Mouse (Mus musculus) limb, embryonic 12.5 days (tissue): ENCODE data around the gene Fam216a. TPM values are rescaled to one million over a fixed set of nuclear protein-coding genes. Genes with fewer than 3 reads are reported as not detected.

ENCODE experiments used
- ATAC-seq: fragments of 200-750 bp; cut with Nextera tagmentation; 2 replicates; pipeline ENCODE4 v1.8.0; 2017; ENCODE audit warnings: low read depth, moderate TSS enrichment; ENCODE audit not compliant: insufficient number of reproducible peaks, insufficient read depth, low FRiP score, low TSS enrichment
- H3K27ac ChIP-seq: fragments of 300-500 bp; sonication (generic); 2 replicates; pipeline ENCODE4 v1.5.1; 2016; ENCODE audit warnings: mild to moderate bottlenecking, moderate library complexity
- H3K27me3 ChIP-seq: fragments of 300-500 bp; sonication (generic); 2 replicates; pipeline ENCODE4 v1.6.1; 2016; ENCODE audit warnings: mild to moderate bottlenecking, moderate library complexity
- H3K36me3 ChIP-seq: fragments of 300-500 bp; sonication (generic); 2 replicates; pipeline ENCODE4 v1.6.1; 2016; ENCODE audit warnings: mild to moderate bottlenecking, moderate library complexity
- H3K4me1 ChIP-seq: fragments of 300-500 bp; sonication (generic); replicated peaks from 2 replicates; pipeline ENCODE4 v1.6.1; 2016
- H3K4me2 ChIP-seq: fragments of 300-500 bp; sonication (generic); 2 replicates; pipeline ENCODE4 v1.6.1; 2016; ENCODE audit warnings: mild to moderate bottlenecking, moderate library complexity
- H3K4me3 ChIP-seq: fragments of 300-500 bp; sonication (generic); replicated peaks from 2 replicates; pipeline ENCODE4 v1.5.1; 2016; ENCODE audit warnings: mild to moderate bottlenecking
- H3K9ac ChIP-seq: fragments of 300-500 bp; sonication (generic); replicated peaks from 2 replicates; pipeline ENCODE4 v1.6.1; 2016; ENCODE audit warnings: mild to moderate bottlenecking, moderate library complexity
- H3K9me3 ChIP-seq: fragments of 300-500 bp; sonication (generic); 2 replicates; pipeline ENCODE4 v1.6.1; 2016; ENCODE audit warnings: mild to moderate bottlenecking, moderate library complexity
- WGBS: fragments of 180-500 bp; shearing (Covaris S2); methylation state at CpG from one replicate; pipeline ENCODE4 v1.1.7; 2016; 5-methylcytosine and 5-hydroxymethylcytosine counted together
- polyA plus RNA-seq: library from polyadenylated mRNA; unstranded; fragments of >200 nt; fragmentation: Nextera tagmentation; extraction: Ambion mirVana; gene quantifications from 2 replicates; pipeline ENCODE4 v1.2.1, GENCODE M21; 2016

Gene Fam216a
- polyA plus RNA-seq, 1 experiment from 2014 or later = 95.0 TPM

DNA sequence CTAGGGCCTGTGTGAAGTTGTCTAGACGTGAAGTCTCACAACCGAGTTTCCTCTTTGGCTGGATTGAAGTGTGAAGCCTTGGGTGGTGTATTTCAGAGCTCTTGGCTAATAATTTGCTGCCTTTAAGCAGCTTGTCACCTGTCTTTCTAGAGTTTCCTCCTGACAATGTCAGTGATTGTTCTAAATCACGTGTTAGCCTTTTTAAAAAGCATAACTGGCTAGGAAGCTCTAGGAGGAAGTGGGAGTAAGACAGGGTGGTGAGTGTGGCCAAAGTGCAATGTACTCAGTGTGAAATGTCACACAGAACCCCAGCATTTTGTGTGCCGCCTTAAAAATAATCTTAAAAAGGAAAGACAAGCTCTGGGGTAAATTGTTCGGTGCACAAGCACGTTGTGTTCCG, 28.4 kb downstream of the Fam216a start:
- Histone ChIP-seq H3K4me2 (no peak overlapping the region), H3K4me3 (no peak overlapping the region), H3K9me3 (0 out of 2 replicates have a peak, but pooled peaks cover 3% of the 10 kb centered on the region), H3K27me3 (peaks cover 8% of the 10 kb centered on the region), H3K36me3 (no peaks in the 10 kb centered on the region), H3K9ac (no peak overlapping the region), H3K4me1 (no peaks in the 10 kb centered on the region), H3K27ac (no peak overlapping the region)
- ATAC-seq = no peak
- 56% methylated on average over 7 of the region's 7 CpGs for WGBS

DNA sequence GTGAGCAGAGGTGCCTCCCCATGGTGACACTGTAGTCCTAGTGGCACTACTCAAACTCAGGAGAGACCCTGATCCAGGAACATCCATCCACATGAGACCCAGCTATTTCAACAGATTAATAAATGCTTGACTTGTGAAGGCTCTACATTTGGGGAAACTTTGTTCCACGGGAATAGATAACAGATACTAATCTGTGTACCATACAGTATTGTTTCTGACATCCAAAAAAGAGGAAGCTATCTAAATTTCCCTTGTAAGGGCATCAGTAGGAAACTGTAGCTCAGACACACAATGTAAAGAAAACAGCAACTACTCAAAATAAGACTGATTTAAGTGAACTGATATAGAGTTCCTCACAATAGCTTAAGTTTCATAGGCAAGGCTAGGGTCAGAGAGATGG, 29.3 kb downstream of the Fam216a start:
- Histone ChIP-seq H3K9ac (no peak overlapping the region), H3K9me3 (0 out of 2 replicates have a peak, but pooled peaks cover 3% of the 10 kb centered on the region), H3K27ac (no peak overlapping the region), H3K4me2 (no peak overlapping the region), H3K4me3 (no peak overlapping the region), H3K36me3 (no peaks in the 10 kb centered on the region), H3K27me3 (peaks cover 8% of the 10 kb centered on the region), H3K4me1 (no peaks in the 10 kb centered on the region)
- 86% methylated on average over 1 of the region's 1 CpGs for WGBS
- no peak for ATAC-seq

DNA sequence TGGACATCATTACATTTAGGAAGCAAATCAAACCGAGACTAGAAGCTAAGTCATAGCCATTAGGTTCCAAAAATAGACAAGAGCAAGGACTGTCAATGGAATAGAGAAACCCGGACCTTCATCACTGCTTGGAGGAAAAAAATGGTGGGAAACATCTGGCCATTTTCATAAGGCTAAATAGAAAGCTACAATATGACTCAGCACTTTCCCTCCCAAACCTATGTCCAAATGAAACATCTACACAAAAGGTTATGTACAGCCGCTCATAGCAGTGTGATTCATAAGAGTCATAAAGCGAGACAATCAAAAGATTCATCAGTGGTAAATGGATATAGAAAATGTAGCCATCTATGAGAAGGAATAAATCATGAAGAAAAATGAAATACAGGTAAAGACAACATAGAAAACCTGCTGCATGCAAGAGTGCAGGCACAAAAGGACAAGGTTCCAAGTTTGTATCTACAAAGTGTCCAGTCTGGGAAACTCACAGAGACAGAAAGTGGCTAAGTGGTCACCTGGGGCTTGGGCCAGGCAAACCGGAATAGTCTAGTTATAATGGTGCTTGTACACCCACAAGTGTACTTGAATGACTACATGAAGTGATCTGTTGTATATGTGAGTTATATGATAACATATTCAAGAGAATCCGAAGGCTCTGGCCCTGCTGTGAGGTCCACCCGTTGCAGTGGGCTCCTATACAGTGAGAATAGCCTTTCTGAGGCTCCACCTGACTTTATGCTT, 35.4 kb downstream of the Fam216a start:
- WGBS = 86% methylated on average over 7 of the region's 7 CpGs
- Histone ChIP-seq H3K9me3 (no peaks in the 10 kb centered on the region), H3K4me3 (no peak overlapping the region), H3K9ac (no peak overlapping the region), H3K4me2 (no peak overlapping the region), H3K27ac (no peak overlapping the region), H3K27me3 (no peaks in the 10 kb centered on the region), H3K4me1 (no peaks in the 10 kb centered on the region), H3K36me3 (no peaks in the 10 kb centered on the region)
- ATAC-seq = no peak

DNA sequence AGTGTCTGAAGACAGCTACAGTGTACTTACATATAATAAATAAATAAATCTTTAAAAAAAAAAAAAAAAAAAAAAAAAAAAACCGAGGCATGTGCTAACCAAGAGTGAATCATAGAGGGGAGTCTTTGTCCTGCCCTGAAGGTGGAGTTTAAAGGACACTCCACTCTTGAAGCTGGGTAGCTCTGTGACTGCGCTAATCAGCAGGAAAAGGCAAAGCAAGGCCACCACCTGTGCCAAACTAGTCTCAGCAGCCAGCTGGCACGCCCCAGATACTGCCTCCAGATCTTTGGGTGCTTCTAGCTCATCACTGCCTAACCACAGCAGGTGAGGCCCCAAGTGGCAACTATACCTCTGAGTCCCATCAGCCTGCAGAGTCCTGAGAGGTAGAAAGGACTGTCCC, 37.5 kb downstream of the Fam216a start:
- 78% methylated on average over 3 of the region's 3 CpGs for WGBS
- ATAC-seq = no peak

DNA sequence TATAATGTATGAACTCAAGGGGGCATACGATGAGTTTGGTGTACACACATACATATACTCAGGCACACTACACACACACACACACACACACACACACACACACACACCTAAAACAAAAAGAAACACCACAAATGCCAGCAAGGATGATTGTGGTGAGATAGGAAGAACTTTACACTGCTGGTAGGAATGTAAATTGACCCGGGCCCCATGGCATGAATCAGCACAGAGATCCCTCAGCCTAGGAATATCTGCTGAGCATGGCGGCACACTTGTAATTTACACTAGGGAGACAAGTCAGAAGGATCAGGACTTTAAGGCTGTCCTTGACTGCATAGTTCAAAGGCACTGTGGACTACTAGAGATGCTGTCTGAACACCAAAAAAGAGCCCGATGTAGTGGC, 41.9 kb downstream of the Fam216a start:
- WGBS = 88% methylated on average over 4 of the region's 4 CpGs
- Histone ChIP-seq H3K27me3 (no peaks in the 10 kb centered on the region), H3K27ac (no peak overlapping the region)

More for the DNA sequence above, 37.5 kb downstream of the Fam216a start:
- H3K36me3 ChIP-seq = no peaks in the 10 kb centered on the region
- no peaks in the 10 kb centered on the region for H3K4me1 ChIP-seq
- no peaks in the 10 kb centered on the region for H3K27me3 ChIP-seq
- H3K9me3 ChIP-seq = no peaks in the 10 kb centered on the region
- H3K4me3 ChIP-seq = no peak overlapping the region
- H3K27ac ChIP-seq = no peak overlapping the region
- H3K4me2 ChIP-seq = no peak overlapping the region
- H3K9ac ChIP-seq = no peak overlapping the region

DNA sequence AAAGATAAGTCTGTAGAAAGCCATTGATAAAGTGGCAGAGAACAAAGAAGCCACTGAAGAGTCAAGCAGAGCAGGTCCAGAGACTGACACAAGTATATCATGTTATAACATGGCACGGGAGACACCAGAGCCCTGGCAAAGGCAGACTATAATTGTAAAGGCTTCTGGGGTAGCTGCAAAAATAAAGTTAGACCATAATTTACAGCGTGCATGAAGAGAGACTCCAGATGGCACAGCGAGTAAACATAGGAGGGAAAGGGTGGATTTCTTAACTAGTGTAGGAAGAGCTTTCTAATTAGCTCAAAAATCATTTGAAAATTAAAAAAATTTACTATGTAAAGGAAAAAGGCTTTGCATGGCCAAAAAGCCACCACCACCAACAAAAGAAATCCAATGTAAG, 44.9 kb downstream of the Fam216a start:
- Histone ChIP-seq H3K4me1 (no peaks in the 10 kb centered on the region), H3K27ac (no peak overlapping the region), H3K9me3 (no peaks in the 10 kb centered on the region), H3K4me2 (no peak overlapping the region), H3K36me3 (peaks cover 34% of the 10 kb centered on the region), H3K4me3 (no peak overlapping the region), H3K27me3 (no peaks in the 10 kb centered on the region), H3K9ac (no peak overlapping the region)
- WGBS = 83% methylated on average over 3 of the region's 3 CpGs
- ATAC-seq = no peak

More for the DNA sequence above, 41.9 kb downstream of the Fam216a start:
- H3K4me2 ChIP-seq = no peak overlapping the region
- no peak for ATAC-seq
- H3K36me3 ChIP-seq = peaks cover 12% of the 10 kb centered on the region
- H3K9me3 ChIP-seq = no peaks in the 10 kb centered on the region
- no peak overlapping the region for H3K9ac ChIP-seq
- H3K4me1 ChIP-seq = no peaks in the 10 kb centered on the region
- no peak overlapping the region for H3K4me3 ChIP-seq

DNA sequence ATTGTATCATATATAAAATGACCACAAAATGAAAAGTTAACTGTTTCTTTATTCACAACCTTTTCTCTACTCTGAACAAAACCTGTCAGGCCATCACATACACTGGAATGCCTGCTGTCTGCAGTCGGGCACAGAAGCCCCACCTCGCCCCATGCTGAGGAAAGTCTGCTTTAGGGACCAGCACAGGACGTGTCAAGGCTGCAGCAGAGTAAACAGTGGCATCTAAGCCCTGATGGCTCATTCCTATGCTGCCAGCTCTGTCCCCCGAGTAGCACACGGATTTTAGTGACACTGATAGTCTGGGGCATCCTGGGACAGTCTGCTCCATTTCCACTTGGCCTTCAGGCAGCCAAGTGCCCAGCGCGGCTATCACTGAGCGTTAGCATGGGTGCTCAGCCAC, 46.7 kb downstream of the Fam216a start:
- no peak overlapping the region for H3K4me3 ChIP-seq
- WGBS = 84% methylated on average over 8 of the region's 8 CpGs
- H3K36me3 ChIP-seq = peaks cover 50% of the 10 kb centered on the region
- no peaks in the 10 kb centered on the region for H3K27me3 ChIP-seq
- H3K9me3 ChIP-seq = no peaks in the 10 kb centered on the region
- H3K4me1 ChIP-seq = no peaks in the 10 kb centered on the region
- H3K27ac ChIP-seq = no peak overlapping the region
- H3K9ac ChIP-seq = no peak overlapping the region
- no peak overlapping the region for H3K4me2 ChIP-seq
- no peak for ATAC-seq

DNA sequence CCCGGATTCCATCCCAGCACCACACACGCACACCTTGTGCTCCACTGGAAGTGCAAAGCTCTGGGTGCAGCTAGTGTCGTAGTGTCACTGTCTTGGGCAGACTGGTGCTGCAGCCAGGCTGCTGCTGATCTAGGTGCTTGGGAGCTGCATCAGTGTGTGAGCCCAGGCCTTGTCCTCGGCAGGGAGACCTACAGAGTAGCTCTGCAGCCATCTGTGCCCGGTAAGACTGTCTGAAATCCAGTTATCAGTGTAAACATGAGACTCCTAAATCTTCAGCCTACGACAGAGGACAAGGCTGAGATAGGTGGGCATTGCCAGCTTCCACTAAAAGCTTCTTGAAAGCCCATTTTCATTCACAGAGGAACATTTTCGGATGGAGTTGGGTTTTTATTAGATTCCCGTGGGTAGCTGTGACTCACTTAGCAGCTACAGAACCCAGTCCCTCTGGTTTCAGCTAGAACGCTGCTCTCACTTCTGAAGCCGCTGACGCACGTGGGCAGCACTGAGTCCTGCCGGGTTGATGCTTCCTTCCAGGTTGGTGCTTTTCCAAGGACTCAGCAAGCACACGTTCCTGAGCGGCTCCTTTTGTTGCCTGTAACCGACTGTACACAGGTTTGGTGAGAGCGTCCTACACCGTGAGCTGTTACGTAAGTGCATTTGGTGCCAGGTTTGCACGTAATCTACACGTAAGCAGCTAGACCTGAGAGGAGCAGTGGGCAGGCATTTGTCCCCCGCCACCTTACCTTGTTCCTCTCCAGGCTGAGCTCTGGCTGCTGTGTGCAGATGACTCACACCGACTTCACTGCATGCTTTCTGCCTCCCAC, 47.3 kb downstream of the Fam216a start:
- no peak overlapping the region for H3K9ac ChIP-seq
- H3K4me1 ChIP-seq = no peaks in the 10 kb centered on the region
- H3K27me3 ChIP-seq = no peaks in the 10 kb centered on the region
- H3K9me3 ChIP-seq = no peaks in the 10 kb centered on the region
- no peak for ATAC-seq
- no peak overlapping the region for H3K4me3 ChIP-seq
- WGBS = 88% methylated on average over 23 of the region's 23 CpGs
- H3K36me3 ChIP-seq = peaks cover 57% of the 10 kb centered on the region
- no peak overlapping the region for H3K4me2 ChIP-seq
- H3K27ac ChIP-seq = no peak overlapping the region

DNA sequence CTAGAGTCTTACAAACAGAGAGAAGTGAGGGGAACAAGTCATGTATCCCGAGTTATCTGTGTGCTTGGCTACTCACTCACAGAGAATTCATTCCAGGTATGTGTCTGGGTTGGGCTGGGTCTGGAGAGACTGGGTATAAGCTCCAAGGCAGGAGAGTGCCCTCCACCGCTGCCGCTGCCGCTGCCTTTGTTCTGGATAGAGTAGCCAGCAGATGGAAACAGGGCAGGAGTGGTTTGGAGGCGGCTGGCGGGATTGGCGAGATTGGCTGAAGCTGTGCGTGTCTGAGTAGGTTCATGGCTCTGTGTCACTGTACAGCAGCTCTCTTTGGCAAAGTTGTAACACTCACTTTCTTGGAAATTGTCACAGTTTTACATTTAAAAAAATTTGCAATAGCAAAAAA, 48.6 kb downstream of the Fam216a start:
- no peaks in the 10 kb centered on the region for H3K27me3 ChIP-seq
- H3K4me1 ChIP-seq = peaks cover 6% of the 10 kb centered on the region
- no peak for ATAC-seq
- H3K4me2 ChIP-seq = no peak overlapping the region
- 76% methylated on average over 8 of the region's 8 CpGs for WGBS
- no peak overlapping the region for H3K9ac ChIP-seq
- no peaks in the 10 kb centered on the region for H3K9me3 ChIP-seq
- no peak overlapping the region for H3K4me3 ChIP-seq
- H3K36me3 ChIP-seq = peaks cover 62% of the 10 kb centered on the region
- H3K27ac ChIP-seq = no peak overlapping the region

DNA sequence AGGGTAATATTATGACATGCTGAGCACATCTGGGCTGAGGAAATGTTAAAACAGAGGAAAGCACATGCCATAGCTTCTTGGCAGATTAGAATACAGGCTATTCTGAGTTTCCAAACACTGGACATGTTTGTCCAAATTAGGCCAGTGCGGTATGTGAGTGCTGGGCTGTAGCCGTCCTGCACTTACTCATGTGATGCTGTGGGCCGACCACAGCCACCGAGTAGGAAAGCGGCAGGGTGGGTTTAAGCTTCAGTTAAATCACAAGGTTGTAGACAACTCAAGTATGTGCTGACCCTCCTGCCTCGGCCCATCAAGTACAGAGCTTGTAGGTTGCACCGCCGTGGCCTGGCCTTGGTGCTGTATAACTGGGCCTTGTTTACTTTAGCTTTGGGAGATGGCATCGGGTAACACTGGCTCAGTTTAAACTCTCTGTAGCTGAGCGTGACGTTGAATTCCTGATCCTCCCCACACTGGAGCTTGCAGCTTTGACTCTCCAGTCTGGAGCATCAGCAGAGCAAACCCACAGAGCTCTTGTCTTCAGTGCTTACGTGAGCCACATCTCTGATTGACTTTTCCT, 51.9 kb downstream of the Fam216a start:
- Histone ChIP-seq H3K36me3 (peaks cover 72% of the 10 kb centered on the region), H3K9ac (no peak overlapping the region), H3K27me3 (no peaks in the 10 kb centered on the region), H3K27ac (no peak overlapping the region), H3K4me3 (no peak overlapping the region), H3K9me3 (no peaks in the 10 kb centered on the region), H3K4me2 (no peak overlapping the region), H3K4me1 (peaks cover 7% of the 10 kb centered on the region)
- no peak for ATAC-seq
- WGBS = 62% methylated on average over 12 of the region's 12 CpGs

DNA sequence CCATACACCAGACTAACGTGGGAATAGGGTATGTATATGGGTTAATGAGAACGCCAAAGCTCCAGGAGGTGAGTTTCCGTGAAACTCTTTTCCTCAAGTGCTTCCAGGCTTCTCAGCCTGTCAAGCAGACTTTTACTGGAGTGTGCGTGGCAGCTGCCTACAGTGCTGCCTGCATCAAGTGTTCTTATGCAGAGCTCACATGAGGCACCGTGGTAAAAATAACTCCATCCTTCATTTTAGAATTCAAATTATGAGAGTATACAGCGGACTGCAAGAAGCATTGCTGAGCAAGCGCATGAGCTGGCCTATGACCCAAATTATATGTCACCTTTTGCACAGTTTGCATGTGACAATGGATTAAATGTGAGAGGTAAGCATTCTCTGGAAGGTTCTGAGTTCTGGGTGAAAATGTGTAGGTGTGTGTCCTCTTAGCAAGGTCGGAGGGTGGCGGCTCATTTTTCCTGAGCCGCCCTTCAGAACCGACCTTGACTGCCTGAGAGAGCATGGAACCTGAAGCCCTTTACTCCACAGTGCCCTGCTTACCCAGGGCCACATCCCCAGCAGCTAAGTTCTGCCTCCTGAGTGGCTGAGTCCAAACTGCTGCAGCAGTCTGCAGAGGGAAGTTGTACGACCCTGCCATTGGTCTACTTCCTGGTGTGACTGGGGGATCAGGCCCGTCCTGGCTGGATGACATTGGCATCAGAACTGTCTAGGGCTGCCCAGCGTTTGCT, 52.5 kb downstream of the Fam216a start:
- H3K4me2 ChIP-seq = no peak overlapping the region
- H3K27me3 ChIP-seq = no peaks in the 10 kb centered on the region
- peaks cover 7% of the 10 kb centered on the region for H3K4me1 ChIP-seq
- H3K4me3 ChIP-seq = no peak overlapping the region
- 77% methylated on average over 14 of the region's 14 CpGs for WGBS
- no peak for ATAC-seq
- H3K27ac ChIP-seq = no peak overlapping the region
- H3K9me3 ChIP-seq = no peaks in the 10 kb centered on the region
- H3K36me3 ChIP-seq = peaks cover 67% of the 10 kb centered on the region
- H3K9ac ChIP-seq = no peak overlapping the region
